Mouse (Mus musculus) small intestine, adult 2 months (tissue): ENCODE results near the gene Fga.

Experiments
- CTCF ChIP-seq: fragments of 200-500 bp; IDR thresholded peaks from 2 replicates; pipeline ENCODE4 v1.5.1; 2012; ENCODE audit warnings: low read depth, mild to moderate bottlenecking, control low read depth, inconsistent platforms, low read length, moderate library complexity, mixed read lengths; ENCODE audit not compliant: insufficient replicate concordance, insufficient read length; ENCODE audit errors: extremely low read depth
- POLR2A ChIP-seq: fragments of 200-500 bp; IDR thresholded peaks from 2 replicates; pipeline ENCODE4 v1.6.1; 2012; ENCODE audit warnings: low read depth, mild to moderate bottlenecking, control low read depth, inconsistent platforms, low read length, moderate library complexity

DNA sequence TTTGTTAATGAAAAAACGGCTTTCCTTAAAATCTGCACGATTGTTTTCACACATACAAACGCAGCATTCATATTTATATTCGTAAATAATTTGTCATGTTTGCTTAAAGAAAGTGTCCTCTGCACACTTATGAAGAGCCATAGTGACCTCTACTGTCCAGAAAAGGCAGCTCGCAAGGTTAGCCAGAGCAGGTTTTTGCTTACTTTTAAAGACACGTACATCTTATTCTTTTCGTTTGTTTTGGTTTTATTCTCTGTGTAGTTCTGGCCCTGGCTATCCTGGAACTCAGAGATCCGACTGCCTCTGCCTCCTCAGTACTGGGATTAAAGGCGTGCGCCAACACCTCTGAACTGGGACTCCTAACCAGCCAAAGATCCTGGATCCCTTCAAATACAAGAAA lies 27.9 kb downstream of the Fga start:
- no peak for TF ChIP-seq CTCF
- TF ChIP-seq POLR2A, result no peak
